Mouse (Mus musculus) right cerebral cortex, postnatal 4 days (tissue): ENCODE data around the gene Wars2.
A peak's percentile ranks its signal among the peaks of the same experiment; 100 is the strongest.

Experiments used
- DNase-seq: peaks from one replicate; pipeline ENCODE4 v3.0.0-alpha.2; 2022

Wars2 gene

GRCm38 (mm10) chr3:99140940-99141854 is at the start of gene Wars2:
Gene Wars2 (plus strand): TSS chr3:99141068.
- DNase-seq, result peak; percentile 90

- DNase-seq, result no peak
Observed at GRCm38 (mm10) chr3:99096816-99097215, 44.1 kb upstream of the Wars2 start.

- DNase-seq, result no peak
Observed at GRCm38 (mm10) chr3:99110353-99111213, 30.3 kb upstream of the Wars2 start.

- no peak for DNase-seq
Observed at GRCm38 (mm10) chr3:99111214-99111608, 29.7 kb upstream of the Wars2 start.

GRCm38 (mm10) chr3:99113266-99113837 is 27.5 kb upstream of the Wars2 start:
- no peak for DNase-seq

GRCm38 (mm10) chr3:99120942-99121341 is 19.9 kb upstream of the Wars2 start:
- DNase-seq, result no peak

GRCm38 (mm10) chr3:99130521-99130920 is 10.3 kb upstream of the Wars2 start:
- DNase-seq, result no peak

GRCm38 (mm10) chr3:99131973-99132372 is 8.9 kb upstream of the Wars2 start:
- no peak for DNase-seq

GRCm38 (mm10) chr3:99133913-99134312 is 7.0 kb upstream of the Wars2 start:
- DNase-seq, result no peak

GRCm38 (mm10) chr3:99147886-99148285 is 7.0 kb downstream of the Wars2 start:
- DNase-seq, result no peak

GRCm38 (mm10) chr3:99149035-99149434 is 8.2 kb downstream of the Wars2 start:
- DNase-seq, result no peak

- DNase-seq, result no peak
Observed at GRCm38 (mm10) chr3:99156286-99156685, 15.4 kb downstream of the Wars2 start.

GRCm38 (mm10) chr3:99156987-99157386 is 16.1 kb downstream of the Wars2 start:
- no peak for DNase-seq

GRCm38 (mm10) chr3:99157451-99158015 is 16.7 kb downstream of the Wars2 start:
- no peak for DNase-seq

GRCm38 (mm10) chr3:99160016-99160415 is 19.1 kb downstream of the Wars2 start:
- no peak for DNase-seq

GRCm38 (mm10) chr3:99162191-99162590 is 21.3 kb downstream of the Wars2 start:
- no peak for DNase-seq

- no peak for DNase-seq
Observed at GRCm38 (mm10) chr3:99167734-99168133, 26.9 kb downstream of the Wars2 start.

GRCm38 (mm10) chr3:99173178-99173577 is 32.3 kb downstream of the Wars2 start:
- DNase-seq, result no peak

- DNase-seq, result no peak
Observed at GRCm38 (mm10) chr3:99174658-99175304, 33.9 kb downstream of the Wars2 start.

GRCm38 (mm10) chr3:99183355-99184016 is 42.6 kb downstream of the Wars2 start:
- no peak for DNase-seq

- DNase-seq, result no peak
Observed at GRCm38 (mm10) chr3:99184373-99184772, 43.5 kb downstream of the Wars2 start.

- DNase-seq, result no peak
Observed at GRCm38 (mm10) chr3:99188097-99188496, 47.2 kb downstream of the Wars2 start.
